Mouse (Mus musculus): ENCODE results near the gene Jmjd8.

The Jmjd8 gene

DNA sequence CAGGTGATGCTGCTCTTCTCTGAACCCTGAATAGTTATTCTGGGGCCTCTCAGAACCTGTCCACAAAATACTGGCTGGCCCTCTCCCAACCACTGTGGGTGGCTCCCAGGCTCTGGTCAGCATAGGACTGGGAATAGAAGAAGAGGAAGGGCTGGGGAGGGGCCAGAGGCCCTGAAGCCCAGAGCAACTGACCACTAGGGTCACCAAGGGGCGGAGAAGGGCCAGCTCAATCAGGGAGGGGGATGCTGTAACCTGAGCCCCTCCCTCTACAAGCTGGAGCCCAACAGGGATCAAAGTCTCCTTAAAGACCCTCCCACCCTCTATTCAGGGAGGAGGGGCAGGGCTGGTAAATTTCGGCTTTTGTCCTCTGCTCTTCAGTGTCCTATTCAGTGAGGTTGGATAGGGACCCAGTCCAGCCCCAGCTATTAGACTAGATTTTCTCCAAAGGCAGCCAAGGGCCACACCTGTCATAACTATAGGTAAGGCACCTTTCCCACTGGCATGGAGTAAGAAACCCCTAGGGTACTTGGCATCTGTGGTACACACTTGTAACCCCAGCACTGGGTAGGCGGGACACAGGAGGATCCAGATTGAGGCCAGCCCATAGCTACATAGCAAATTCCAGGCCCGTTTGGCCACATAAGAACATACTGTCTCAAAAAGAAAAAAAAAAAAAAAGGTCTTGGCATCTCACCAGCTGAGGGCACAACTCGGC, 51.7 kb downstream of the Jmjd8 start, which contains the start of gene Wfikkn1:
Gene Wfikkn1, minus strand, starts transcription at position 663 of the 715 bp plus-strand sequence.
- peak; percentile 31 for DNase-seq

DNA sequence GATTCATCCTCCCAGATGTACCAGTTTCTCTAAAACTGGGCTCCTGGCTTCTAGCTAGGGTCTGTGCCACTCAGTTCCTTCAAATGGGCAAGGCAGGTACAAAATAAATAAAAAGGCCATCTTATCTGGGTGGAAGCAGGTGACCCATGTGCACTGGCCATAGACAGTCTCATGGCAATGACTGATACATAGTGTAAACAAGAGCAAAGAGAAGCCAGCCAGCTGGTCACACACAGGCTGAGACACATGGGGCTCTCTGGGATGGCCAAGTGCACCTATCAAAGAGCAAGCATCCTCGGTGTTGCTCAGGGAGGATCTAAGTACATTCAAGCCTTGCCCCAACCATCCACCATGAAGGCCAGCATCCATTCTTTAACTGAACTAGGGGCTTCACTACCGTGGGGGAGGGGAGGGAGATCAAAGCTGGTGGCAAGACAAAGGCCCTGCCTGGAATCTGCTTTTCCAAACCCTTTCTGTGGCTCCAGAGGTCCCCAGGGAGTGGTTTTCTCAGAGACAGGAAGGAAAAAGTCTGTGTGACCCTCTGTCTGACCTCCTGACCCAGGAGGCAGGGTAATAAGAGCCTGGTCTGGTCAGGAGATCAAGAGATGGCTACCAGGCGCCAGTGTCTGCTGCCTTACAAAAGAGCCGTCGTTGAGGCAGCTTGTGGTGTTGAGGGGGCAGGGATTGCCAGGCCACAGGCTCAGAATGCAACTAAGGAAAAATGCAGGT, 52.4 kb downstream of the Jmjd8 start:
- peak; percentile 53 for DNase-seq
